Mouse (Mus musculus) kidney, embryonic 14.5 days (tissue): ENCODE measurements around the gene Gm13693. TPM values are rescaled to one million over a fixed set of nuclear protein-coding genes. Genes with fewer than 3 reads are reported as not detected.
"Not testable (repeated sequence)": the region's sequence is repeated elsewhere in the genome, so short reads cannot be mapped to it uniquely, and the experiment has no call there.

ENCODE experiments used
- ATAC-seq: fragments of 200-750 bp; cut with Nextera tagmentation; 2 replicates; pipeline ENCODE4 v1.8.0; 2017; ENCODE audit warnings: moderate number of reproducible peaks, mild to moderate bottlenecking, moderate TSS enrichment, moderate library complexity; ENCODE audit not compliant: low FRiP score, low TSS enrichment
- H3K27ac ChIP-seq: fragments of 300-500 bp; sonication (generic); 2 replicates; pipeline ENCODE4 v1.5.1; 2014; ENCODE audit warnings: low read depth, mild to moderate bottlenecking, low read length, moderate library complexity, mixed read lengths
- H3K27me3 ChIP-seq: fragments of 300-500 bp; sonication (generic); 2 replicates; pipeline ENCODE4 v1.6.1; 2014; ENCODE audit warnings: mild to moderate bottlenecking, low read length; ENCODE audit not compliant: control insufficient read depth, insufficient read depth
- H3K36me3 ChIP-seq: fragments of 300-500 bp; sonication (generic); 2 replicates; pipeline ENCODE4 v1.6.1; 2014; ENCODE audit warnings: low read length, mixed read lengths; ENCODE audit not compliant: control insufficient read depth, insufficient read depth
- H3K4me1 ChIP-seq: fragments of 300-500 bp; sonication (generic); 2 replicates; pipeline ENCODE4 v1.6.1; 2014; ENCODE audit warnings: low read length, mixed read lengths; ENCODE audit not compliant: control insufficient read depth, insufficient read depth
- H3K4me2 ChIP-seq: fragments of 300-500 bp; sonication (generic); replicated peaks from 2 replicates; pipeline ENCODE4 v1.6.1; 2014; ENCODE audit warnings: low read depth, mild to moderate bottlenecking, low read length
- H3K4me3 ChIP-seq: fragments of 300-500 bp; sonication (generic); 2 replicates; pipeline ENCODE4 v1.5.1; 2014; ENCODE audit warnings: mild to moderate bottlenecking, low read length
- H3K9ac ChIP-seq: fragments of 300-500 bp; sonication (generic); 2 replicates; pipeline ENCODE4 v1.6.1; 2014; ENCODE audit warnings: low read depth, mild to moderate bottlenecking, low read length, moderate library complexity
- H3K9me3 ChIP-seq: fragments of 300-500 bp; sonication (generic); 2 replicates; pipeline ENCODE4 v1.6.1; 2016; ENCODE audit warnings: low read length; ENCODE audit not compliant: control insufficient read depth
- WGBS: fragments of 180-500 bp; shearing (Covaris S2); extraction: QIAGEN DNeasy Blood & Tissue Kit; methylation state at CpG from one replicate; pipeline ENCODE4 v1.1.7; 2014; 5-methylcytosine and 5-hydroxymethylcytosine counted together
- polyA plus RNA-seq: library from polyadenylated mRNA; unstranded; fragments of >200 nt; fragmentation: Nextera tagmentation; extraction: Ambion mirVana; gene quantifications from 2 replicates; pipeline ENCODE4 v1.2.1, GENCODE M21; 2014

Gm13693 gene
- polyA plus RNA-seq = not detected in 2 replicates

GRCm38 (mm10) chr2:83961203-83961602 lies at the start of gene Gm13693:
Gm13693 (plus strand) TSS chr2:83961503.
- not testable (repeated sequence) for ATAC-seq, H3K36me3 ChIP-seq, H3K4me3 ChIP-seq, H3K27me3 ChIP-seq, H3K27ac ChIP-seq, H3K9me3 ChIP-seq, H3K4me2 ChIP-seq, H3K9ac ChIP-seq, H3K4me1 ChIP-seq
- WGBS = no CpG with 5 or more reads among the region's 6 CpGs

GRCm38 (mm10) chr2:83929478-83930088 lies 31.7 kb upstream of the Gm13693 start:
- Histone ChIP-seq H3K36me3 (no peaks in the 10 kb centered on the region), H3K9me3 (no peaks in the 10 kb centered on the region), H3K27me3 (no peaks in the 10 kb centered on the region), H3K4me2 (no peak overlapping the region), H3K9ac (no peak overlapping the region), H3K27ac (no peak overlapping the region), H3K4me1 (no peaks in the 10 kb centered on the region), H3K4me3 (no peak overlapping the region)
- WGBS = 23% methylated on average over 2 of the region's 2 CpGs
- peak; percentile 81; the same call in 1 of the 2 replicates for ATAC-seq

GRCm38 (mm10) chr2:83940931-83941361 lies 20.4 kb upstream of the Gm13693 start, which contains the start of gene Zswim2:
Zswim2 (minus strand) TSS chr2:83941228.
- Histone ChIP-seq H3K36me3 (no peaks in the 10 kb centered on the region), H3K4me2 (peak within 1 kb of the TSS; percentile 42), H3K4me3 (peak within 1 kb of the TSS; percentile 19; the same call in 1 of the 2 replicates), H3K27me3 (no peaks in the 10 kb centered on the region; the same call in 1 of the 2 replicates), H3K27ac (no peak within 1 kb of the TSS), H3K4me1 (peaks cover 4% of the 10 kb centered on the region; the same call in 1 of the 2 replicates), H3K9me3 (no peaks in the 10 kb centered on the region), H3K9ac (no peak within 1 kb of the TSS)
- ATAC-seq = peak; percentile 89
- under 1% methylated on average over 20 of the region's 20 CpGs for WGBS

DNA sequence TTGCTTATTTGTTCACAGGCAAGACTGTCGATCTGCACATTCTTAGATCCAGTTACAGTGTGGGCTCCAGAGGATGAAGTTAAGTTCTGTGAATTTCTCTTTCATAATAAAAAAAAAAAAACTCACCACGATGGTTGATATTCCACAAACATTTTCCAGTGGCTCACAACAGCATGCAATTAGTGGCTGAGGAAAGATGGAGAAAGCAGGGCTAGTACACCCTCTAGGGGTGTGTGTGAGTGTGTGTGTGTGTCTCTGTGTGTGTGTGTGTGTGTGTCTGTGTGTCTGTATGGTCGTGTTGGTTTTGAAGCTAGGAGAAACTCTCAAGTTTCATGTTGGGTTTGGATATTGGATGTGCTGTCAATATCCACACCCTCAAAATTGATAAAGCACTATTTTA lies 19.9 kb upstream of the Gm13693 start:
- Histone ChIP-seq H3K4me3 (no peak overlapping the region), H3K4me2 (peak overlapping the region; percentile 42), H3K4me1 (peaks cover 4% of the 10 kb centered on the region; the same call in 1 of the 2 replicates), H3K9me3 (no peaks in the 10 kb centered on the region), H3K9ac (no peak overlapping the region), H3K27ac (no peak overlapping the region), H3K36me3 (no peaks in the 10 kb centered on the region), H3K27me3 (no peaks in the 10 kb centered on the region; the same call in 1 of the 2 replicates)
- ATAC-seq = no peak
- WGBS = 48% methylated on average over 3 of the region's 3 CpGs

DNA sequence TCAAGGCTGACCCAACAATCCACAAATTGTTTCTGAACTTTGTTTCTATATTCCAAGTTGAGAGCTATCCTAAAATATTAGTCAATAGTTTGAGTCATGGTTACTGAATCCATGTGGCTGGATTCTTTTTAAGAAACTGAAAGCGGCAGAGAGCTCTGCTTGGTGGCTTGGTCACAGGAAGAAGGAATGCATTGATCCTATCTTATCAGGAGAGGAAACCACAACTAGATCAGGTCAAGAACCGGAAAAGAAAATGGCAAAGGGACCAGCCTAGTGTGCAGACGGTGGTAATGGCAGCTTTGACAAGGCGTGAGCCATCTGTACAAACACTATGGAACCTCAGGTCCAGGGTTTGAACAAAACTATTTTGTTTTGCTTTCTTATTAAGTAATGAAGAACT lies 19.5 kb upstream of the Gm13693 start:
- no peak overlapping the region for H3K4me3 ChIP-seq
- no peak for ATAC-seq
- H3K4me1 ChIP-seq = peaks cover 4% of the 10 kb centered on the region; the same call in 1 of the 2 replicates
- 64% methylated on average over 4 of the region's 4 CpGs for WGBS
- H3K9me3 ChIP-seq = no peaks in the 10 kb centered on the region
- no peak overlapping the region for H3K9ac ChIP-seq
- no peak overlapping the region for H3K4me2 ChIP-seq
- no peak overlapping the region for H3K27ac ChIP-seq
- no peaks in the 10 kb centered on the region for H3K36me3 ChIP-seq
- no peaks in the 10 kb centered on the region; the same call in 1 of the 2 replicates for H3K27me3 ChIP-seq

GRCm38 (mm10) chr2:83955393-83955792 lies 5.9 kb upstream of the Gm13693 start, which contains the start of gene Gm13698:
Gm13698 (plus strand) TSS chr2:83955693.
- H3K4me3 ChIP-seq, ATAC-seq, H3K9ac ChIP-seq, H3K4me2 ChIP-seq, H3K4me1 ChIP-seq, H3K9me3 ChIP-seq, H3K27me3 ChIP-seq, H3K27ac ChIP-seq, H3K36me3 ChIP-seq: not testable (repeated sequence)
- no CpG with 5 or more reads among the region's 6 CpGs for WGBS

GRCm38 (mm10) chr2:83967013-83967412 lies 5.7 kb downstream of the Gm13693 start, which contains the start of gene Gm13695:
Gm13695 (plus strand) TSS chr2:83967313.
- WGBS = no CpG with 5 or more reads among the region's 6 CpGs
- H3K36me3 ChIP-seq, H3K4me2 ChIP-seq, H3K27me3 ChIP-seq, H3K9ac ChIP-seq, H3K4me3 ChIP-seq, H3K27ac ChIP-seq, H3K9me3 ChIP-seq, ATAC-seq, H3K4me1 ChIP-seq: not testable (repeated sequence)

DNA sequence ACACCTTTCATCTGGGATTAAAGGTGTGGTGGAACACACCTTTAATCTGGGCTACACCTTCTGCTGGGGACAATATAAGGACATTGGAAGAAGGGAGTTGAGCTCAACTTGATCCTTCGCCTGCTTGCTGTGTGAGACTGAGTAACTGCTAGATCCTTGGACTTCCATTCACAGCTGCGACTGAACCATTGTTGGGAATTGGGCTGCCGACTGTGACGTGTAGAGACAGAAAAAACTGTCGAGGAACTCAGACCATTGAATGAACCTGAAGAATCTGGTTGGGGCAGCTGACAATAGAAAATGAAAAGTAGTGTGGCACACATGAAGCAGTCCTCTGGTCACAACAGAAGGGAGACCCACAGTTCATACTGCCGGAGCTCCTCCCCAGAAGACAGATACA lies 11.5 kb downstream of the Gm13693 start, which contains the start of gene Gm13696:
Gm13696 (plus strand) TSS at position 301 of the 400 bp plus-strand sequence.
- H3K27ac ChIP-seq, H3K27me3 ChIP-seq, H3K9ac ChIP-seq, H3K4me2 ChIP-seq, H3K36me3 ChIP-seq, ATAC-seq, H3K4me1 ChIP-seq, H3K9me3 ChIP-seq, H3K4me3 ChIP-seq: not testable (repeated sequence)
- no CpG with 5 or more reads among the region's 6 CpGs for WGBS

- not testable (repeated sequence) for ATAC-seq, H3K9me3 ChIP-seq, H3K9ac ChIP-seq, H3K4me1 ChIP-seq, H3K27ac ChIP-seq, H3K4me3 ChIP-seq, H3K27me3 ChIP-seq, H3K36me3 ChIP-seq, H3K4me2 ChIP-seq
- no CpG with 5 or more reads among the region's 6 CpGs for WGBS
Measured at GRCm38 (mm10) chr2:83978633-83979032, 17.3 kb downstream of the Gm13693 start, which contains the start of gene Gm13694. Gm13694 (plus strand) TSS chr2:83978933.
